Mouse (Mus musculus) brain, adult 2 months (tissue): ENCODE data around the gene Sipa1.
"Not testable (repeated sequence)": the region's sequence is repeated elsewhere in the genome, so short reads cannot be mapped to it uniquely, and the experiment has no call there.

Experiments
- DNase-seq: peaks from one replicate; pipeline ENCODE4 v3.0.0; 2011; ENCODE audit warnings: low read depth, low spot score

Gene Sipa1

DNA sequence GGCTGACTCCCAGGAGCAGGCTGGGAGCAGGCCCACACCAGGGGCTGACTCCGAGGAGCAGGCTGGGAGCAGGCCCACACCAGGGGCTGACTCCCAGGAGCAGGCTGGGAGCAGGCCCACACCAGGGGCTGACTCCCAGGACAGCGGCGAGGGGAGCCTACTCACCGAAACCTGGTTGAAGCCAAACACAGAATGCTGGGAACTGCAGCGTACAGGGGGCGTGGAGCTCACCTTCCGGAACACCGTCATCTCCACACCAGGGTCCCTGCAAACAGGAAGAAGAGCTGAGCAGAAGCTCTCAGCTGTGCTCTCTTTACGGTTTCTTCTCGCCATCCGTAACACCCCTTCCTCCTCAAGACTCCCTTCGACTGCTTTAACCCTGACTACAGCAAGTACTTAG, 23.4 kb upstream of the Sipa1 start:
- not testable (repeated sequence) for DNase-seq

DNA sequence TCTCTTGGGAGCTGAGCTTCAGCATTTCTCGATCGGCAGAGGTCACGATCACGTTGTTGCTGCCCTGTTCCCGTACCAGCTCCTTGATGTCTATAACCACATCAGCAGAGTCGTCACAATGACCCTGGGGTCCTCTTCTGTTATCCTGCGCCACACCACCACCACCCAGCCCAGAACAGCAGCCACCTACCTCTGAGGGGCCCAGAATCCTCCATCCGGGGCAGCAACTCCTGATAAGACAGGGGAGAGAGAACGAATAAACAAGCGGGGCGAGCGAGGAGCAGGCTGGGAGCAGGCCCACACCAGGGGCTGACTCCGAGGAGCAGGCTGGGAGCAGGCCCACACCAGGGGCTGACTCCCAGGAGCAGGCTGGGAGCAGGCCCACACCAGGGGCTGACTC, 22.9 kb upstream of the Sipa1 start:
- no peak for DNase-seq

DNA sequence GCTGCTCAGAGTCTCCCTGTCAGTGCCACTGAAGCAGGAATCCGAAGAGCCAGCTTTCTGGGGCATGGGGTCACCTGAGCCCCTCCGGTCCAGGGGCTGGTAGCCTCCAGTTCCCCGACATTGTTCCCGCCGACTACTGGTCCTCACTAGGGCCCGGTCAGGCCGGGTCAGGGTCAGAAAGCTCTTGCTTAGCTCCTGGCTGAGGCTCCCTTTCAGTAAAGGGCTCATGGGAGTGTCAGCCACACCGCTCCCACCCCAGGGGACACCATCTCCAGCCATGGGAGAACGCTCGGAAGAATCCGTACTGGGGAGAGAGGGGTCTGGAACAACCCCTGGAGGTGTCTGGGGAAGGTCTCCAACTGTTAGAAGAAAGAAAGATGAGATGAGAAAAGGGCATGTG, 22.4 kb upstream of the Sipa1 start:
- DNase-seq: no peak

GRCm38 (mm10) chr19:5685431-5685830, 21.9 kb upstream of the Sipa1 start:
- no peak for DNase-seq

GRCm38 (mm10) chr19:5684985-5685384, 21.5 kb upstream of the Sipa1 start:
- no peak for DNase-seq

GRCm38 (mm10) chr19:5684236-5684635, 20.7 kb upstream of the Sipa1 start:
- no peak for DNase-seq

- DNase-seq: no peak
Measured at GRCm38 (mm10) chr19:5680432-5680831, 16.9 kb upstream of the Sipa1 start.

DNA sequence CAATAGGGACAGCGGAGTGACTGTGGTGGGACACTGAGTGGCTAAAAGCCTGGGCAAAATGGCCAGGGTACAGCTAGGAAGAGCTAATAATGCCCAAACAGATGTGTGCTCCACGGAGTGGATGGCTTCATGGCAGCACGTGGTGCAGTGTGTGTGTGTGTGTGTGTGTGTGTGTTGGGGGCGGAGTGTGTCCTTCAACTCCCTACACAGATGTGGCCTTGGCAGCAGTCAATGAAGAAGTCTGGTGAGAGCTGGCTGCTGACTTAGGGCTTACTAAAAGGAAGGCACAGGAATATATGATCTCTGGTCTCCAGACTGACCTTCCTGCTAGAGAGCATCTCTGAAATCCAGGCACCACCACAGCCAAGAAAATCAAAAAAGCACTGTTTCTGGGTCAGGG, 4.9 kb upstream of the Sipa1 start:
- no peak for DNase-seq

GRCm38 (mm10) chr19:5666386-5666785, 2.9 kb upstream of the Sipa1 start:
- DNase-seq: no peak

DNA sequence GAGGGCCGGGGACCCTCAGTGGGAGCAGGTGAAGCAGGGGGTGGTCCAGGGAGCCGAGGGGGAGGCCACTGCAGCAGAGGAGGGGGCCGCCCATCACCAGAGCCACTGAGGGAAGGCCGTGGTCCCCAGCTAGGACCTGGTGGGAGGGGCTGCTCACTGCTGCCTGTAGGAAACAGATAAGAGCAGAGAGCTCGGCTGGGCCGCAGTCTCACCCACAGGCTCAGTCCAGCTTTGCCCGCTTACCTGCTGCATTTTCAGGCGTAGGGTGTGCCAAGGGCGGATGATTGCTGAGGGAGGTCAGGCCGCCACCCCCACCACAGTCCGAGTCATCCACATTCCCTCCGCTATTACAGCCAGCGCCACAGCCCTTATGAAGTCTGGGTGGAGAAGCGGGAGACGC, 2.0 kb upstream of the Sipa1 start:
- no peak for DNase-seq

DNA sequence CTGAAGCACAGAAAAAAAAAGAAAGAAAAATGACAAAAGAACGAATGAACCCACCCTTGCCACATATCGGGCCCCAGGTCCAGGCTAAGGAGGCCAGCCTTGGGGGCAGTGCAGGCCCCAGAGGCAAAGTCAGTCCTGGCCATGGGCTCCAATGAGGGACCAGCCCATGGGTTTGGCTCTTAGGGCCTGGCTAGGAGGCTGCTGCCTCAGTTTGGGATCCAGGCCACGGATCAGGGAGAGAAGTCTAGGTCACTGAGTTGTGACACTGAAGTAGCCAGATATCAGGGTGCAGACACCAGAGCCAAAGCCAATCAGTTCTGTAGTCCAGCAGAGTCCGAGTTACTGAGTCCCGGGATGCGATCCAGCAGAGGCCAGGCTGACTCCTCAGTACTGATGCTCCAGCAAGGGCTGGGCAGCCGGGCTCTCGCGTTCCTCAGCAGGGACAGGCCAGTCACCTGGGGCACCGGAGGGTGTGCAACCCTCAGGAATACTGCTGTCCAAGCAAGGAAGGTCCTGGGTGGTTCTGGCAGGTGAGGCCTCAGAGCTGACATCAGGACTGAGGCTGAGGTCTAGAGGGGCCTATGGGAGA, 1.3 kb upstream of the Sipa1 start:
- no peak for DNase-seq

- DNase-seq: no peak
Measured at GRCm38 (mm10) chr19:5662310-5662709, 1.2 kb downstream of the Sipa1 start.

DNA sequence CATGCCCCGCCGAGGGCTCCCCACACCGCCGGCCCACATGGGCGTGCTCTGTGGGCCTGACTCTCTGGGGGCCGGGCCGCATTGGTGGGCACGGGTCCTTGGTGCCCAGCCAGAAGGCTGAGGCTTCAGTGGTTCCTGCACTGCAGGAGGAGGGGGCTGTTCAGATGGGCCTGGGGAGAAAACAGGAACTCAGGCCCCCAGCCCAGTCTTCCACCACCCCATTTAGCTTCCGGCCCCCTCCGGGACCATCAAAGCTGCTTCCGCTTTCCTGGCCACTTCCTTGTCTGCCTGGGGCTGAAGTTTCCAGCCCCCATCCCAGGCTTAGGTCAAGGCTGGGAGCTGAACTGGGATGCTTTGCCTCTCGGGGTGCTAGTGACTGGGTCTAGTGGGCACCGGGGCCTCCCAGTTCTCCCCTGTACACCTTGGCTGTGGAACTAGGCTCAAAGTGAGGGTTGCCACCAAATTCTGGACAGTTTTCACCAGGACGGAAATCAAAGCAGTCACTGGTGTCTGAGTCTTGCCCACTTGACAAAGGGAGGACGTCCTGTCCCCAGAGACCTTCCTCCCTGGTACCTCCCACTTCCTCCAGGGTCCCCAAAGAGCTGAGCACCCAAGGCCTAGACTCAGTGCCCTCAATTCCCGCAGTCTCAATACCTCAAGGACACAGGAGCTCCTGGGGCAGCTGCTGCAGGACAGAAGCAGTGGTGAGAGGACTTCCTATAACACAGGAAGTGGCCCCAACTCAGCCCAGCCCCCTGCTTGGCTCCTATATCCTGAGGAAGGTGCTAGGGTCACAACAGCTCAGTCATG, 2.4 kb downstream of the Sipa1 start:
- peak; percentile 49 for DNase-seq

- no peak for DNase-seq
Measured at GRCm38 (mm10) chr19:5654720-5655298, 8.7 kb downstream of the Sipa1 start.

- peak; percentile 52 for DNase-seq
Measured at GRCm38 (mm10) chr19:5653969-5654719, 9.4 kb downstream of the Sipa1 start.

GRCm38 (mm10) chr19:5652570-5652969, 10.9 kb downstream of the Sipa1 start:
- peak; percentile 27 for DNase-seq

DNA sequence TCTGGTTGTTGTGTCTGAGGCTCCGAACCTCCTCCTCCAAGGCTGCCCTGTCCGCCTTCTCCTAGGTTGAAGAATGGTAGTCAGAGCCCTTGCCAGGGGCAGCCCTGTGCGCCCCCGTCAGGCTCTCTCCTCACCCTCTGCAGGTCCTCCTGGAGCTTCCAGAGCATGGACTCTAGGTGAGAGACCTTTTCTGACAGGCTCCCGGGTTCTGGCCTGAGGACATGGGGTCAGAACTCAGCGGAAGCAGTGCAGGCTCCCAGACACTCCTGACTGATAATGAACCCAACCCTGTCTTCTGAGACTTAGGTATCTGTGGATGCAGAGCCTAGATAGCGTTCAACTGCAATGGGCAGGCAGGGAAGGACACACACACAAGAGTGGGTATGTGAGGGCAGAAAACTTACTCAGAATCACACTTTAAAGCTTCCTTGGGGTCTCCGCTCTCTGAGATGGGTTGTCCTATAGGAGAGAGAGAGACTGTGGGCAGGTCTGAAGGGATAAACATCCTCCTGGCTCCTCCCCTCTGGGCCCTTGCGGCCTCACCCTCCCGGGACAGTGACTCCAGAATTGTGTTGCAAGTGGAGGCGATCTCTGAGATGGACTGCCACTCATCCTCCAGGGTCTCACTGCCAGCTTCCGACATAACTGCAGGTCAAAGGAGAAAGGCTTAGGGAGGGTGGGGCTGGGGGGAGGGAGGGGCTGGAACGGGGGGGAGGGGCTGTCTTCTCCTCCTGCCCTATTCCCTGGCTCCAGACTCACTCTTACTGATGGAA, 11.8 kb downstream of the Sipa1 start:
- no peak for DNase-seq

- DNase-seq: no peak
Measured at GRCm38 (mm10) chr19:5649298-5649741, 14.2 kb downstream of the Sipa1 start.

- peak; percentile 92 for DNase-seq
Measured at GRCm38 (mm10) chr19:5648401-5649297, 14.9 kb downstream of the Sipa1 start.

DNA sequence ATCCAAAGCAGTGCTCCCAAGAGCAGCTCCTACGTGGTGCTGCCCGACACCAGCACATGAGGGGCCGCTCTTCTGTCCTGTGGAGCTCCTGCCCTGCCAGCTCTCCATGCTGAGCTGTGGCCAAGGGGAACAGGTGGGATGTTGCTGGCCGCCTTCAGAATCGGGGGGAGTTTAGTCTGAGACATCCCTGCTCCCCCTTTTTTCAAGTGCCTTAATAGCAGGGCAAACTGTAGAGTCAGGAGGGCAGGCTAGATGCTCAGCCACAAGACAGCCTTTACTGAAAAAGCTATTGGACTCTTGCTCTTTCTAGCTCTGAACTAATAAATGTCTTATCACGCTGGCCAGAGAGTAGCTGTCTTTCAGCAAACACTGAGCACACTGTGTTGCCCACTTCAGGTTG, 15.7 kb downstream of the Sipa1 start:
- DNase-seq: no peak
